Mouse (Mus musculus) heart, embryonic 14.5 days (tissue): Measurements from ENCODE around the gene Aamp. TPM values are rescaled to one million over a fixed set of nuclear protein-coding genes. Genes with fewer than 3 reads are reported as not detected.
A peak's percentile ranks its signal among the peaks of the same experiment; 100 is the strongest.

ENCODE experiments used
- ATAC-seq: fragments of 200-750 bp; cut with Nextera tagmentation; 2 replicates; pipeline ENCODE4 v1.8.0; 2017; ENCODE audit warnings: low read depth, moderate TSS enrichment; ENCODE audit not compliant: insufficient number of reproducible peaks, insufficient read depth, low FRiP score
- H3K27ac ChIP-seq, 2 experiments: fragments of 200-500 bp in 1 of 2; fragments of 300-500 bp in 1 of 2; sonication (generic) in 1 of 2; replicated peaks in 1 of 2; 2 replicates each; pipeline ENCODE4 v1.5.1; 2012 to 2014; ENCODE audit warnings: low read depth in 2 of 2, low read length in 2 of 2, control low read depth in 1 of 2, mild to moderate bottlenecking in 1 of 2, mixed read lengths in 1 of 2; ENCODE audit not compliant: control insufficient read depth in 1 of 2, insufficient read depth in 1 of 2
- H3K27me3 ChIP-seq: fragments of 300-500 bp; sonication (generic); 2 replicates; pipeline ENCODE4 v1.6.1; 2014; ENCODE audit warnings: mild to moderate bottlenecking, low read length, control low read depth; ENCODE audit not compliant: control insufficient read depth, insufficient read depth
- H3K36me3 ChIP-seq: fragments of 300-500 bp; sonication (generic); 2 replicates; pipeline ENCODE4 v1.6.1; 2014; ENCODE audit warnings: mild to moderate bottlenecking, control low read depth, low read length, mixed read lengths; ENCODE audit not compliant: control insufficient read depth, insufficient read depth
- H3K4me1 ChIP-seq, 2 experiments: fragments of 200-500 bp in 1 of 2; fragments of 300-500 bp in 1 of 2; sonication (generic) in 1 of 2; 2 replicates each; pipeline ENCODE4 v1.6.1; 2012 to 2014; ENCODE audit warnings: low read length in 2 of 2, control low read depth in 1 of 2, mixed read lengths in 1 of 2; ENCODE audit not compliant: control insufficient read depth in 2 of 2, insufficient read depth in 2 of 2
- H3K4me2 ChIP-seq: fragments of 300-500 bp; sonication (generic); 2 replicates; pipeline ENCODE4 v1.6.1; 2014; ENCODE audit warnings: mild to moderate bottlenecking, low read length
- H3K4me3 ChIP-seq, 2 experiments: fragments of 200-500 bp in 1 of 2; fragments of 300-500 bp in 1 of 2; sonication (generic) in 1 of 2; 2 replicates each; pipeline ENCODE4 v1.5.1; 2012 to 2014; ENCODE audit warnings: low read length in 2 of 2, mild to moderate bottlenecking in 2 of 2, control low read depth in 1 of 2, low read depth in 1 of 2, moderate library complexity in 1 of 2; ENCODE audit not compliant: control insufficient read depth in 1 of 2, insufficient read depth in 1 of 2
- H3K9ac ChIP-seq: fragments of 300-500 bp; sonication (generic); 2 replicates; pipeline ENCODE4 v1.6.1; 2014; ENCODE audit warnings: mild to moderate bottlenecking, low read length
- H3K9me3 ChIP-seq: fragments of 300-500 bp; sonication (generic); 2 replicates; pipeline ENCODE4 v1.6.1; 2016; ENCODE audit warnings: low read length, control low read depth; ENCODE audit not compliant: control insufficient read depth
- WGBS: fragments of 180-500 bp; shearing (Covaris S2); extraction: QIAGEN DNeasy Blood & Tissue Kit; methylation state at CpG from one replicate; pipeline ENCODE4 v1.1.7; 2014; 5-methylcytosine and 5-hydroxymethylcytosine counted together
- polyA plus RNA-seq: library from polyadenylated mRNA; unstranded; fragments of >200 nt; fragmentation: Nextera tagmentation; extraction: Ambion mirVana; gene quantifications from 2 replicates; pipeline ENCODE4 v1.2.1, GENCODE M21; 2014

The Aamp gene
- polyA plus RNA-seq, 1 experiment from 2014 or later = 187 TPM

GRCm38 (mm10) chr1:74255704-74256345 lies 28.7 kb downstream of the Aamp start:
- Histone ChIP-seq H3K9me3 (no peaks in the 10 kb centered on the region), H3K4me3 (no peak overlapping the region), H3K4me2 (no peak overlapping the region), H3K27me3 (no peaks in the 10 kb centered on the region), H3K36me3 (peaks cover 95% of the 10 kb centered on the region), H3K4me1 (peaks cover 6 to 15% of the 10 kb centered on the region in 2 experiments), H3K9ac (no peak overlapping the region), H3K27ac (no peak overlapping the region)
- 93% methylated on average over 8 of the region's 8 CpGs for WGBS
- no peak for ATAC-seq

- Histone ChIP-seq H3K27me3 (no peaks in the 10 kb centered on the region), H3K36me3 (peaks cover 85% of the 10 kb centered on the region), H3K4me2 (no peak overlapping the region), H3K4me1 (peaks cover 11 to 48% of the 10 kb centered on the region in 2 experiments), H3K9ac (no peak overlapping the region), H3K27ac (no peak overlapping the region), H3K4me3 (no peak overlapping the region), H3K9me3 (no peaks in the 10 kb centered on the region)
- no peak for ATAC-seq
- 84% methylated on average over 4 of the region's 4 CpGs for WGBS
These were observed 34.4 kb downstream of the Aamp start for GRCm38 (mm10) chr1:74250096-74250495.

GRCm38 (mm10) chr1:74249331-74249980 lies 35.1 kb downstream of the Aamp start:
- H3K4me2 ChIP-seq = no peak overlapping the region
- peak overlapping the region; percentile 26; the same call in 1 of the 2 replicates for H3K9ac ChIP-seq
- no peak for ATAC-seq
- H3K27me3 ChIP-seq = no peaks in the 10 kb centered on the region
- no peak overlapping the region for H3K4me3 ChIP-seq
- peak overlapping the region; percentile 82 to 83 for H3K27ac ChIP-seq
- no peaks in the 10 kb centered on the region for H3K9me3 ChIP-seq
- 58% methylated on average over 5 of the region's 5 CpGs for WGBS
- H3K4me1 ChIP-seq = peaks cover 12 to 49% of the 10 kb centered on the region in 2 experiments
- H3K36me3 ChIP-seq = peaks cover 79% of the 10 kb centered on the region

- H3K9me3 ChIP-seq = no peaks in the 10 kb centered on the region
- no peak overlapping the region for H3K4me2 ChIP-seq
- H3K4me1 ChIP-seq = peaks cover 12 to 50% of the 10 kb centered on the region in 2 experiments; a peak in 3 of 4 replicates
- H3K27ac ChIP-seq = peak overlapping the region; percentile 82 to 83
- peak; percentile 61; the same call in 1 of the 2 replicates for ATAC-seq
- H3K36me3 ChIP-seq = peaks cover 72% of the 10 kb centered on the region
- H3K27me3 ChIP-seq = no peaks in the 10 kb centered on the region
- no peak overlapping the region for H3K4me3 ChIP-seq
- peak overlapping the region; percentile 26; the same call in 1 of the 2 replicates for H3K9ac ChIP-seq
- 34% methylated on average over 1 of the region's 1 CpGs for WGBS
These were observed 35.7 kb downstream of the Aamp start for GRCm38 (mm10) chr1:74248799-74249198.

GRCm38 (mm10) chr1:74245525-74245924 lies 39.0 kb downstream of the Aamp start:
- no peaks in the 10 kb centered on the region for H3K27me3 ChIP-seq
- H3K4me1 ChIP-seq = peaks cover 15 to 69% of the 10 kb centered on the region in 2 experiments
- no peak overlapping the region for H3K4me3 ChIP-seq
- no peak overlapping the region for H3K27ac ChIP-seq
- peaks cover 44% of the 10 kb centered on the region for H3K36me3 ChIP-seq
- WGBS = 69% methylated on average over 2 of the region's 2 CpGs
- H3K9me3 ChIP-seq = no peaks in the 10 kb centered on the region
- no peak overlapping the region for H3K9ac ChIP-seq
- no peak overlapping the region for H3K4me2 ChIP-seq
- no peak for ATAC-seq

GRCm38 (mm10) chr1:74240832-74241231 lies 43.7 kb downstream of the Aamp start:
- WGBS = 39% methylated on average over 4 of the region's 4 CpGs
- peak overlapping the region in 1 of 2 experiments; percentile 6; a peak in 2 of 4 replicates for H3K4me3 ChIP-seq
- peak overlapping the region; percentile 85 to 90 for H3K27ac ChIP-seq
- H3K9me3 ChIP-seq = no peaks in the 10 kb centered on the region
- peaks cover 17 to 62% of the 10 kb centered on the region in 2 experiments for H3K4me1 ChIP-seq
- no peak for ATAC-seq
- H3K9ac ChIP-seq = peak overlapping the region; percentile 99
- no peaks in the 10 kb centered on the region for H3K27me3 ChIP-seq
- peaks cover 5% of the 10 kb centered on the region; the same call in 1 of the 2 replicates for H3K36me3 ChIP-seq
- peak overlapping the region; percentile 79 for H3K4me2 ChIP-seq

GRCm38 (mm10) chr1:74240311-74240710 lies 44.2 kb downstream of the Aamp start:
- WGBS = 10% methylated on average over 6 of the region's 6 CpGs
- H3K9me3 ChIP-seq = no peaks in the 10 kb centered on the region
- H3K4me3 ChIP-seq = peak overlapping the region; percentile 3 to 6; a peak in 2 of 4 replicates
- H3K4me1 ChIP-seq = peaks cover 17 to 56% of the 10 kb centered on the region in 2 experiments
- no peak for ATAC-seq
- H3K27me3 ChIP-seq = no peaks in the 10 kb centered on the region
- peak overlapping the region; percentile 79 for H3K4me2 ChIP-seq
- H3K9ac ChIP-seq = peak overlapping the region; percentile 99
- H3K36me3 ChIP-seq = peaks cover 4% of the 10 kb centered on the region; the same call in 1 of the 2 replicates
- peak overlapping the region; percentile 85 to 90 for H3K27ac ChIP-seq
